Mouse (Mus musculus): Measurements from ENCODE around the gene Sohlh2. TPM values are rescaled to one million over a fixed set of nuclear protein-coding genes. Genes with fewer than 3 reads are reported as not detected.

Sohlh2 gene
- total RNA-seq (2021) = not detected
- long read RNA-seq, experiment 1 = 0 reads
- long read RNA-seq, experiment 2 = 0 reads

DNA sequence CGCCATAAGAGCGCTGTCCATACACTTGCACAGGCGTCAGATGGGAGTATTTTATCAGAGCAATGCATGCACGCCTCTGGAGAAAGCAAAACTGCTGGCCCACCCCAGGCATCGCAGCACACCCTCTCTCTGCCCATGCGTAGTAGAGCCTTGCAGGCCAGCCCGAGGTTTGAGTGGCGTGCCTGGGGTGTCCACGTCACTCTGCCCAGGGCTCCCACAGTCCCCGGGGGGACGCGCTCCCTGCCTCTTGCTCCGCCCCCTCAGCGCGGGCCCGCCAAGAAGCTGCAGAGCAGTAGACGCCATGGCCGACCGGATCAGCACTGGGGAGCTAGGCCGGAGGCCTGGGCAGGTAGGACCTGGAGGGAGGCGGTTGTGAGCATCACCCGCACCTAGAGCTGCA, at the start of gene Sohlh2:
Gene Sohlh2, plus strand, starts transcription at position 263 of the 400 bp plus-strand sequence.
- DNase-seq (ENCODE audit: low spot score in 2 of 2) = no peak
- intact Hi-C loops (cut with DNase I) = no loop called here

DNA sequence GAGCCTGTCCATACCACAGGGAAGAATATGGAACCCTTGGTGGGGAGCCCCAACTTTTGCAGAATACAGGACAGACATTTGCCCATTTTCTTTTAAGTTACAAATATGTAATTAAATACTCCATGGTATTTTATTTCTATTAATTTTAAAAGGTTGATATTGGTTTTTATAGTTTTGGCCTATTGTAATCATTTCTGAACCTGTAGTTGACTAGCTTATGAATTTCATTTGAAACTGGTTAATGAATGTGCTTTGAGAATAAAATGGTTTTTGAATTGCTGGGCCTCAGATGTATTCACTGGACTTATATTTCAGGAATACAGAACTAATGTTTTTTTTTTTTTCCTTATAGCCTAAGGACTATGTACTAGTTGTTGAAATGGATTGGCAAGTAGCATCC, 44.8 kb upstream of the Sohlh2 start, which contains the start of gene Ccdc169:
Gene Ccdc169, plus strand, starts transcription at position 301 of the 400 bp plus-strand sequence.
- DNase-seq (ENCODE audit: low spot score in 2 of 2) = no peak
- intact Hi-C loops (cut with DNase I) = no loop called here

DNA sequence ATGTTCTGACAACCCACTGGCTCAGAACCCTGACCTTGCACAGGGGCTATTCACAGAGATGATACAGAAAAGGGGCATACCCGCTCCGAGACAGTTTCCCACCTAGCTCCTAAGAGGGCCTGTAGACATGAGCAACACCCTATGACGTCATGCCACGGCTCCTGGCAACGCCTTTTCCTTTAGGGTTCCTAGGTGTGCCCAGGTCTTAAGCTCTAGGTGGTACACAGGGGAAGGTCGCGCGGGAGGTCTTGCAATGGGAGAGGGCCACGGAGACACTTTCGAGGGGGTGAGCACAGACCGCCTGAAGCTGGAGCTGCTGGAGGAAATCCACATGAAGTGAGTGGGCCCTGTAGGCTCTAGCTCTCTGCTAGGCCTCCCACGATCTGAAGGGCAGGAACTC, 42.0 kb upstream of the Sohlh2 start:
- DNase-seq (ENCODE audit: low spot score in 2 of 2) = no peak
- intact Hi-C loops (cut with DNase I) = no loop called here

DNA sequence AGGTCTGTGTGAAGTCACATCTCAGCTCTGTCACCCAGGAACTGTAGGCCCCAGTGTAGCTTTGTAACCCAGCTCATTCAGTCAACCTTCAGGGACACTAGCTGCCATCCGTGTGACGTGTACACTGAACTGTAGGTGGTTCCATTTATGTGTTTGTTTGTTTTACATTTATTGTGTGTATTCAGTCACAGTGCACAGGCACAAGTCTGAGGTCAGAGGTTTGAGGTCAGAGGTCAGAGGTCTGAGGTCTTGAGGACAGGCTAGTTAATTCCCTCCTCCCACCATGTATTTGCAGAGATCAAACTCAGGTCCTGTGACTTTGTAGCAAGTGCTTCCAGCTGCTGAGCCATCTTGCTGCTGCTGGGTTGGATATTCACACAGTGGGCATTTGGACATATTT, 40.4 kb upstream of the Sohlh2 start:
- DNase-seq (ENCODE audit: low spot score in 2 of 2) = no peak
- intact Hi-C loops (cut with DNase I) = no loop called here

DNA sequence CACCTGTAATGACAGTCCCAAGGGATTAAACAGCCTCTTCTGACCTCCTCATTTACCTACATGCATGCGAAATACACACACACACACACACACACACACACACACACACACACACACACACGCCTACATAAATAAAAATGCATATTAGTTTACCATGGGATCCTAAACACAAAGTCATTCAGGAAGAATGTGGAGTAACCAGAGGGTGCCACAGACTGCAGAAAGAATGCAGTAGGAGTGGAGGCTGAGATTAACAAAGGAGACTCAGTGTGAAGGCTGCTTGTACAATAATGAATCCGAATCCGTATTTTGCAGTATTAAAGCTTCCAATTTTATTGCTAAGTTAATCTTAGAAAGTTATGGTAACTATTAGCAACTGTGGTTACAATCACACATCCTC, 36.9 kb upstream of the Sohlh2 start:
- no peak for DNase-seq (ENCODE audit: low spot score in 2 of 2)
- intact Hi-C loops (cut with DNase I) = no loop called here

DNA sequence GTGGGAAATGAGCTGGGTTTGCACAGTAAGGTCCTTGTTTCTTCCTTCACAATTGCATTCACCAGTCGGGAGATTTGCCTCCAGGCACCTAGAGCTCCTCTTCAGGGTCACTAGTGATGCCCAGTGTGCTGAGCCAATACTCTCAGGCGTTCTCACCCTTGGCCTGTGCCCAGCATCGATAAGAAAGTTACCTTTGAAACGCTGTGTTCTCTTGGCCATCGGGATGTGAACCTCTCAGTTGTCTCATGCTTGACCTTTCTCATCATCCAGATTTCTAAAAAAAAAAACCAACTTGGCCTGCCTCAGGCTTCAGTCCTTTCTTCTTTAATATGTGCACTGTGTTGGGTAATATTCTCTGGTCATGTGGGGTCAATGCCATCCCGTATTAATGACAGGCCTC, 35.4 kb upstream of the Sohlh2 start:
- intact Hi-C loops (cut with DNase I) = no loop called here

DNA sequence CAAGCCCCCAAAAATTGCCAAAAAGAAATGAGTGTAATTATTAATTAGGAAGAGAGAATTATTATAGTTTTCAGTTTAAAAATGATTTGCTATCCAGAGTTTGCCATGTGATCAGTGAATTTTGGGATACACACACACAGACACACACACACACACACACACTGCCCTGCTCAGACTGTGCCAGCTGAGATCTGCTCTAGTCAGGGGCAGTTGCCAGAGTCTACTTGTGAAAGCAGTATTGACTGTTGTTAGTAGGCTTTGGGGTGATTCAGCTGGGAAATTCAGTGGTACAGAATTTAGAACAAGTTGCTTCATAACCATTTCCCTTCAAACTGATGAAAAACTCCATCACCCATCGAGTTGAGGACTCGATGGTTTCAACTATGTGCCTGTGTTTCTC, 34.7 kb upstream of the Sohlh2 start:
- no peak for DNase-seq (ENCODE audit: low spot score in 2 of 2)
- intact Hi-C loops (cut with DNase I) = no loop called here

More for the DNA sequence above, 35.4 kb upstream of the Sohlh2 start:
- DNase-seq (ENCODE audit: low spot score in 2 of 2) = no peak

DNA sequence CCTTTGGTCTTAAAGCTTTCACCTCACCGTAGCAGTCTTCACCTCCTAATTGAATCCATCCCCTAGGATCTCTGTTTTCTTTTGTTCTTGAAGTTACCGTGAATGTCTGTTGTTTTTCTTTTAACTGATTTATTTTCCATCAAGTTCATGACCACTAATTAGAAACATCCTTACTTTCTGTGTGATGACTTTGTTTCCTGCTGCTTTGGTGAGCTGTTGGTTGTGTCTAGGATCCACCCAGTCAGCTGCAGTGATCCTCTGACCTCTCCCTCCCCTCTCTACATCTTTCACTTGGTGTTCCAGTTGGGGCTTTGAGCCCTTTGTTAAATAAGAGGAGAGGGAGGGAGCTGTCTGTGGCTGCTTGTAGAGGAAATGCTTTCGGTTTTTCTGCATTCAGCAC, 33.7 kb upstream of the Sohlh2 start:
- intact Hi-C loops (cut with DNase I) = no loop called here

DNA sequence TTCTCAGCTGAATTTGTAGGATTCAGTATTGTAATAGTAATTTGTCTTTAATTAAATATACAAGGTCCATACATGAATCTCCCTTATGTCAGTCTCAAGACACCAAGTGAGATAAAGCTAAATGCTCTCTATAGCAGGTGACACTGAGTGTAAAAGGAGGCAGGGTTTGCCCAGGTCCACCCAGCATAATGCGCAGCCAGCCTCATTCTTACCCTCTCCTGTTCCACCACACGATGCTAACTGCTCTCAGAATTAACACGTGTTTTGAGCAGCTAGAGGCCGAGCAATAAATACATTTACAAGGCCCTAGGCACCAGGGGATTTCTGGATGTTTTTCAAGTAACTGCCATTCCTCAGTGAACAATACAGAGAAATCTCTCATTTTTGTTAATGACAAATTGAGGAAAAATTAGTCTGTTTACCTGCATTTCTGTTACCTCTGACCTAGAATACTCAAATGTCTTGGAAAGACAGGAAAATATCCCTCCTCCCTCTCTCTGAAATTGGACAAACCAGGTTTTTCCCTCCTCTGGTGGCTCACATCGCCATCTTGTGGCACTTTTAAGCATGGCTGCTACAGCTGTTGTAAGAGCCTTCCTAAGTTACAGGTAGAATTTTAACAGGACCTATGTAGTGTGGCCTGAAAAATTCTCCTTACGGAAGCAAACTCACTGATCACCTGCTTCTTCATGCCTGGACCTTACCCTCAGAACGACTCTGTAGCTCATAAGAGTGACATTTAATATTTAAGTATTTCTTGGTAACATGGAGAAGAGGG, 30.0 kb upstream of the Sohlh2 start:
- peak; percentile 71 to 80 for DNase-seq (ENCODE audit: low spot score in 2 of 2)
- intact Hi-C loops (cut with DNase I) = loop anchor here (2.0 to 5.0 kb wide), 3 partner anchors 40 to 203 kb away; partner anchors contain the start of gene Spg20

More for the DNA sequence above, 33.7 kb upstream of the Sohlh2 start:
- no peak for DNase-seq (ENCODE audit: low spot score in 2 of 2)

DNA sequence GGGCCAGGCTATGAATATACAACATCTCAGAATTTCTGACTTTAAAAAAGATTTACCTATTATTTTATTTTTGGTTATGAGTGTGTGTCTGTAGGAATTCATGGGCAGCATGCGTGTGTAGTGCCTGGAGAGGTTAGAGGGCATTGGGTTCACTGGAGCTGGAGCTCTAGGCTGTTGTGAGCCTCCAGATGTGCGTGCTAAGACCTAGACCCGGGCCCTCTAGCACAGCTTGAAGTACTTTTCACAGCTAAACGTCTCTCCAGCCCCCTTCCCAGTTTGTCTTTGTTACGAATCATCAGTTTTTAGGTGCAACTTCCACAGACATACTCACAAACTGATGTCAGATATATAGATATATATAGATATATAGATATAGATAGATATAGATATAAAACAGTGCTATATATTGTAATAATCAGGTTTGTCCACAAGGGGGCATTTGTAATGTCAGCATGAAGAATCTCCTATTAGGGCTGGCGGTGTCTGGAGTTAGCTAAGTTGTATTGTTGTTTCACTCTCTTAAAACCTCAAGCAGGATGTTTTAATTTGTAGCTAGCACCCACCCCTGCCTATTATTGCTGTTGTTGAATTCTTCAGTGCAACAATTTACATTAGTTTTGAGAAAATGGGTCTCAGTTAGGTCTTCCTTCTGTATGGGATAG, 29.0 kb upstream of the Sohlh2 start:
- peak in 1 of 2 experiments; percentile 65 for DNase-seq (ENCODE audit: low spot score in 2 of 2)
- intact Hi-C loops (cut with DNase I) = loop anchor here (2.0 to 5.0 kb wide), 2 partner anchors 41 to 202 kb away; partner anchors contain the start of gene Spg20

DNA sequence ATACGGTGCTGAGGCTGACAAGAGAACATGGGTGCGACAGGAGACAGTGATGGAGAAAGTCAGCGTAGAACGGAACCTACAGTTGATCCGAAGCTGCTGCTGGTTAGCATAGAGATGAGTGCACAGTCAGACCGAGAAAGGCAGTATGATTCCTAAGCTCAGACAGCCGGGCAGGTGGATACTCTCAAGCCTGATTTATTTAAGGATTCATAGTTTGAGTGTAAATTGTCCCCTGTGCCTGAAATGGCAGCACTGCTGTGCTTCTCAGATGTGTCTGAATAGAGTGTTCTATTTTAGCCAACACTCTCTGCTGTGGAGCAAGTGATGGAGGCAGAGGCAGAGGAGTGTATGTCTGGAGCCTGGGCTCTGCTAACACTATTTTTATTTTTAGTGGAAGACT, 27.7 kb upstream of the Sohlh2 start:
- intact Hi-C loops (cut with DNase I) = loop anchor here (5.0 kb wide), 1 partner anchor 42 kb away; the partner anchor contains the start of gene Spg20
- peak; percentile 40 to 42 for DNase-seq (ENCODE audit: low spot score in 2 of 2)

DNA sequence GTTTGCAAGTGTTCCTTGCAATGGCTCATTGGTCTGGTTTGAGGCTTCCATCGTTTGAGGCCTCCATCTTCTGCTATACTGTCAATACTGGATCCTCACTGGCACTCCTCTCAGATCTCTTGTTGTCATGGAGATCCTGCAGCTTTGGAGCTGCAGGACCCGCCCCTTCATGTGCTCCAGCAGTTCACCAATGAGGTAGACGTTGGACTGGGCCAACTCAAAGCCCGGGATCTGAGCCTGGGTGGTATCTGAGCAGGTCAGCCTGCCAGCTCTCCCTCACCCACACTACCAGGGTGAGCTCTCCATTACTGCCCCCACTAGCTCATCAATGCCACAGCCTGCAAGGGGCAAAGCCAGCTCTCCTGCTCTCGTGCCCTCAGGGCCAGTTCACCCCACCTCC, 24.4 kb upstream of the Sohlh2 start:
- DNase-seq (ENCODE audit: low spot score in 2 of 2) = peak in 1 of 2 experiments; percentile 31
- intact Hi-C loops (cut with DNase I) = no loop called here

DNA sequence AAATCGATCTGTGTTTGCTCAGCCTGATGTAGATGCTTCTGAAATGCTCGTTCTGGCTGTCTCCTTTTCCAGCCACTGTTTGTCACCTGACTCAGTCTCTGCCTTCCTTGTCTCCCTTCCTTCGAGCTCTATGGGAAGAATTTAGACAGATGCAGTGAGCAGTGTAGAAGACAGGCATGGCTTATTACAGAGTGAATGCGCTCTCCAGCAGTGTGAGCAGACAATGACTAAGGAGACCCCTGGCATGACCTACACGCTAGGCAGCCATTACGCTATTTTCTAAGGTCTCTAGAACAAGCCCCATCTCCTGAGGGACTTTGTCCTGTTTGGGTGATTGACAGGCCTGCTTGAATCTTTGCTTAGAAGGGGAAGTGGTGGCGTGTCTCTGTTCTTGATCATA, 20.7 kb upstream of the Sohlh2 start:
- intact Hi-C loops (cut with DNase I) = loop anchor here (5.0 kb wide), 1 partner anchor 76 kb away; no protein-coding TSS in a partner anchor
- no peak for DNase-seq (ENCODE audit: low spot score in 2 of 2)

DNA sequence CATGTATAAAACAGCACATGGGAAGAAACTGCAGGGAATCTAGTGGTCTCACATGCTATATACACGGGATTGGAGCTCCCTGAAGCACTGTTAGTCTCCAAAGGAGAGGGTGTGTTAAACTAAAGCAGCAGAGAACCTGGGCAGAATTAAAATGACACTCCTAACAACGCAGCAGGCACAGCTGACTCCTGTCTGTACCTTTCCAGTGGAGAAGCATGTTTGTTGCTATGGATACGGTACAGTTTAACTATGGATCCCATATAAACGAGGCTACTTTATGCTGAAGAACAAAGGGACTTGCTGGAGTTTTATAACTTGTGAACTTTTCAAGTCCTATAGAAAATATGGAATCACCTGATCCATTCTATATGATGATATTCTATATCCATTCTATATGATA, 18.3 kb upstream of the Sohlh2 start:
- DNase-seq (ENCODE audit: low spot score in 2 of 2) = no peak
- intact Hi-C loops (cut with DNase I) = loop anchor here (5.0 kb wide), 1 partner anchor 74 kb away; no protein-coding TSS in a partner anchor

DNA sequence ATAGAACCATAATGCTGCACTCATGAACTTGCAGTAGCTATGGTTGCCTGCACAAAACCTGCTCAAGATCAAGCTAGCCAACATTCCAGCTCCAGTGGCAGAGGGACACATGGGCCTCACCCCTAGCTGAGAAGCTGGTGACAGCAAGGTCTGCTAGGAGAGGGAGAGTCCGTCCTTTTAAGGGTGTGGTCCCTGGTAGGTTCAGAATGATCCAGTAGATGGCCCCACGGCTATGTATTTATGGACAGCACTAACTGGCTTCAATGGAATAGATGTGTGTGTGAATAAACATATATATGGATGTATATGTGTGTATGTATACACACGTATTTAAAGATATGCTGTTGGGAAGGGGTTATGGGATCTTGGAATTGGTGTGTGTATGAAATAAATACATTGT, 9.3 kb upstream of the Sohlh2 start:
- DNase-seq (ENCODE audit: low spot score in 2 of 2) = no peak
- intact Hi-C loops (cut with DNase I) = no loop called here

DNA sequence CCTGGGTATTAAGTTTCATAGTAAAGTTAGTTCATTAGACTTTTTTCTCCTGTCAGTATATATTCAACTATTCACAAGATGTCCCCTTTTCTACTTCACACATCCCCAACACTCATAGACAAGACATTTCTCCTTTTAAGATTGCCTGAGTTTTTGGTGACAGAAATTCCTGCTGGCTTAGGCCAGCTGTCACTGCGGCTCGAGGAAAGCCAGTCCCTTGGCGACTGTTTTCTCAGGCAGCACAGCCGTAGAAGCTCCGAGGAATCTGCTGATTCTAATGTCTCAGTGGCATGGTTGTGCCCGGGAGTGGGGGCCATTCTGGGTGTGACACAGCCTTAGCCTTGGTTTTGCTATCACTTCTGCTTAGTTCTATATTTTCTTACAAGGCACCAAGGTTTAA, 4.6 kb upstream of the Sohlh2 start:
- intact Hi-C loops (cut with DNase I) = no loop called here
- DNase-seq (ENCODE audit: low spot score in 2 of 2) = no peak

DNA sequence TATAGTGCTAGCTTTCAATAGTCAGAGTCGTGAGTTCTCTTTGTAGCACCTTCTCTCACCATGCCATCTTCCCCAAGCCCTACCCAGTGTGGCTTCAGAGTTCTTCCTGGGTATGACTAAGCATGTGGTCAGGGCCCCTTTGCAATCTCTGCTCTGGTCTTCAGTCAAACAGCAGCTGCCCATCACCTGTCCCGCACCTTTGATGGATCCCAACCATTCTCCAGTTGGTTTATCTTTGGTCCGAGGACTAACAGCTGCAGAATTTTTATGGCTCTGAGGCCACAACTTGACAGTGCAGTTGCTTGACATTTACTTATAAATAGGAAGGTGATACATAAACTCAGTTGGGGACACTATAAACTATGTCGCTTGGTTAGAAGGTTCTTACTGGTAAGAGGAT, 9.8 kb downstream of the Sohlh2 start:
- intact Hi-C loops (cut with DNase I) = no loop called here
- DNase-seq (ENCODE audit: low spot score in 2 of 2) = no peak

DNA sequence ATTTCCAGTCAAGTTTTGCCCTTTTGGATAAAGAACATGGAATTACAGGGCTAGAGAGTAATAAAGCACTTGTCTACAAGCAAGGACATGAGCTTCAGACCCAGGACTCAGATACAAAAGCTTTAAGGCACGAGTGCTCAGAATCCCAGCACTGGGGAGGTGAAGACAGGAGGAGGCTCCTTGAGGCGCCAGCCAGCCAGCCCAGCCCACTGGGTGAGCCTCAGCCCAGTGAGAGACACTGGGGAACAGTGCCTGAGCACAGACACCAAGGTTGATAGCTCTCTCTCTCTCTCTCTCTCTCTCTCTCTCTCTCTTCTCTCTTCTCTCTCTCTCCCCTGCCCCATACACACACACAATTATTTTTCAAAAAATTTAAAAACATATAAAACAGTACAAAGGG, 11.5 kb downstream of the Sohlh2 start:
- intact Hi-C loops (cut with DNase I) = no loop called here

DNA sequence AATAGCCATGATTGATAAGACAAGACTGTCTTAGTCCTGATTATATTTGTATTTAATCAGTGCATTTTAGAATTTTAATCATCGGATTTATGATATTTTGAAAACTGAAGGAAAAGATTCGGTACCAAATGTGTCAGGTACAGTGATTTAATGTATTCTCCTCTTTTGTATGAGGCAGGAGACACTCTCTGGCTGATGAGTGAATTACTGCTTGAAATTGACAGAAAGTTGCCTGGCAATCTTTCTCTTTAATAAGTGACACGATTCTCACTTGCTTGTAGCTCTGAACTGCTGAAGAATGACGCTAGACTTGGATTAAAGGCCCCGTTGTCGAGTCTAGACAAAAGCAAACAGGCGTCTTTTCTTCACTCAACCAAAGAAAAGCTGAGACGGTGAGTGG, 13.0 kb downstream of the Sohlh2 start:
- intact Hi-C loops (cut with DNase I) = no loop called here
- DNase-seq (ENCODE audit: low spot score in 2 of 2) = no peak

More for the DNA sequence above, 11.5 kb downstream of the Sohlh2 start:
- DNase-seq (ENCODE audit: low spot score in 2 of 2) = no peak

DNA sequence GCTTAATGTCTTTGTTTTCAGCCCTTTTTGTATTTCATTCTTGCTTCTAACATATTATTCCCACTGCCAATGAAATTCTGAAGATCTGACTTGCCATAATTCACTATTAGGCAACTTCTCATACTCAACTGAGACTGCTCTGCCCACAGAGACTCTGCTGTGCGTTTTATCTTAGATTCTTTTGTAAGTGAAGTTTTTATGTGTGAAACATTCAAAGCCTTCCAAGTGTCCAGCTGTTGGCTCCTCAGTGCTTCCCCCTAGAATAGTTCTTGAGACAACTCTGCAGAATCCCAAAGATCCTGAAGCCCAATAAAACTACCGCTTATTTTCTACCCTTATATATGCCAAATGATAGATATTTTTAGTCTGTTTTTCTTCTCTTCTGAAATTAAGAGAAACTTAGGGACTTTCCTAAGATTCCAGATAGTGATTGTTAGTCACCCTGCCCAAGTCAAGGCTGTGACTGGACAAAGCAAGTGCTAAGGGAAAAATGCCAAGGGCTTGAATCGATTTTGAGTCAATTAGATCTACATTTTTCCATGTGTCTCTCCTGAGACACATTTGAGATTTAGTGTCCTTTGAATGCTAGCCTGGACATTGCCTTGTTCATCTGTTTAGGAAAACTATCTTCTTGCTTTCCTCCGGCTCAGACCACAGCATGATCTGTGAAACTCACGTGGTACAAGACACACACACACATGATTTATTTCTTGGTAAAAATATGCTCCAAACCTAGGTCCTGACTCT, 13.9 kb downstream of the Sohlh2 start:
- intact Hi-C loops (cut with DNase I) = no loop called here
- DNase-seq (ENCODE audit: low spot score in 2 of 2) = no peak

Measured in left cerebral cortex, postnatal 14 days (tissue).